Mouse (Mus musculus) heart, embryonic 15.5 days (tissue): ENCODE results near the gene N4bp1. TPM values are rescaled to one million over a fixed set of nuclear protein-coding genes. Genes with fewer than 3 reads are reported as not detected.

ENCODE experiments used
- ATAC-seq: fragments of 200-750 bp; cut with Nextera tagmentation; replicated peaks from 2 replicates; pipeline ENCODE4 v1.8.0; 2017; ENCODE audit warnings: low read depth, moderate TSS enrichment; ENCODE audit not compliant: insufficient number of reproducible peaks, insufficient read depth, low FRiP score
- H3K27ac ChIP-seq: fragments of 300-500 bp; sonication (generic); 2 replicates; pipeline ENCODE4 v1.5.1; 2015; ENCODE audit warnings: mild to moderate bottlenecking, inconsistent platforms
- H3K27me3 ChIP-seq: fragments of 300-500 bp; sonication (generic); 2 replicates; pipeline ENCODE4 v1.6.1; 2015; ENCODE audit warnings: inconsistent platforms
- H3K36me3 ChIP-seq: fragments of 300-500 bp; sonication (generic); 2 replicates; pipeline ENCODE4 v1.6.1; 2015; ENCODE audit warnings: mild to moderate bottlenecking, inconsistent platforms
- H3K4me1 ChIP-seq: fragments of 300-500 bp; sonication (generic); replicated peaks from 2 replicates; pipeline ENCODE4 v1.6.1; 2015; ENCODE audit warnings: inconsistent platforms
- H3K4me2 ChIP-seq: fragments of 300-500 bp; sonication (generic); 2 replicates; pipeline ENCODE4 v1.6.1; 2015; ENCODE audit warnings: inconsistent platforms, mild to moderate bottlenecking, moderate library complexity
- H3K4me3 ChIP-seq: fragments of 300-500 bp; sonication (generic); 2 replicates; pipeline ENCODE4 v1.5.1; 2015; ENCODE audit warnings: mild to moderate bottlenecking, inconsistent platforms
- H3K9ac ChIP-seq: fragments of 300-500 bp; sonication (generic); 2 replicates; pipeline ENCODE4 v1.6.1; 2015; ENCODE audit warnings: mild to moderate bottlenecking, inconsistent platforms
- H3K9me3 ChIP-seq: fragments of 300-500 bp; sonication (generic); replicated peaks from 2 replicates; pipeline ENCODE4 v1.6.1; 2016; ENCODE audit warnings: inconsistent platforms
- WGBS: fragments of 180-500 bp; shearing (Covaris S2); methylation state at CpG from one replicate; pipeline ENCODE4 v1.1.7; 2015; ENCODE audit warnings: mixed read lengths; 5-methylcytosine and 5-hydroxymethylcytosine counted together
- polyA plus RNA-seq: library from polyadenylated mRNA; unstranded; fragments of >200 nt; fragmentation: Nextera tagmentation; extraction: Ambion mirVana; gene quantifications from 2 replicates; pipeline ENCODE4 v1.2.1, GENCODE M21; 2015

Gene N4bp1
- polyA plus RNA-seq, 1 experiment from 2014 or later, result 5.5 TPM

DNA sequence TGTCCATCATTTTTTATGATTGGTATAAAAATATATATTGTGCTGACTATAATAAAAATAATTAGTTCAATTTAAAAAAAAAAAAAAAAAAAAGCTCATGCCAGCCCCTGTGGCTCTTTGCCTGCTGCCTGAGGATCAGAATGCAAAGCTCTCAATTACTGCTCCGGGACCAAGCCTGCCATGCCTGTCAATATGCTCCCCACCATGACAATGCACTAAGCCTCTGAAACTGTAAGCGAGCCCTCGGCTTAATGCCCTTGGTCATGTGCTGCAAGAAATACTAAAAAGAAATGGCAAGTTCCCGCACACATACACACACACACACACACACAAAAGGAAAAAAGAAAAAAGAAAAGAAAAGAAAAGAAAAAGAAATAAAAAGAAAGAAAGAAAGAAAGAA, 60.3 kb downstream of the N4bp1 start:
- Histone ChIP-seq H3K4me1 (peaks cover 13% of the 10 kb centered on the region; the same call in 1 of the 2 replicates), H3K36me3 (no peaks in the 10 kb centered on the region), H3K4me2 (no peak overlapping the region), H3K9me3 (no peaks in the 10 kb centered on the region), H3K9ac (no peak overlapping the region), H3K4me3 (no peak overlapping the region), H3K27ac (no peak overlapping the region), H3K27me3 (no peaks in the 10 kb centered on the region)
- WGBS, result 76% methylated on average over 4 of the region's 4 CpGs
- ATAC-seq, result no peak

GRCm38 (mm10) chr8:86820756-86821201, 64.3 kb downstream of the N4bp1 start:
- H3K9me3 ChIP-seq, result no peaks in the 10 kb centered on the region
- H3K9ac ChIP-seq, result no peak overlapping the region
- H3K36me3 ChIP-seq, result no peaks in the 10 kb centered on the region
- no peak overlapping the region for H3K27ac ChIP-seq
- H3K4me3 ChIP-seq, result no peak overlapping the region
- WGBS, result 6% methylated on average over 3 of the region's 3 CpGs
- no peaks in the 10 kb centered on the region for H3K27me3 ChIP-seq
- H3K4me1 ChIP-seq, result peaks cover 9% of the 10 kb centered on the region; the same call in 1 of the 2 replicates
- peak; percentile 47 for ATAC-seq
- H3K4me2 ChIP-seq, result no peak overlapping the region

- H3K4me2 ChIP-seq, result no peak overlapping the region
- H3K27ac ChIP-seq, result no peak overlapping the region
- no peak for ATAC-seq
- H3K9ac ChIP-seq, result no peak overlapping the region
- peaks cover 9% of the 10 kb centered on the region; the same call in 1 of the 2 replicates for H3K4me1 ChIP-seq
- WGBS, result 46% methylated on average over 2 of the region's 2 CpGs
- no peaks in the 10 kb centered on the region for H3K9me3 ChIP-seq
- H3K36me3 ChIP-seq, result no peaks in the 10 kb centered on the region
- no peak overlapping the region for H3K4me3 ChIP-seq
- H3K27me3 ChIP-seq, result no peaks in the 10 kb centered on the region
These were observed 64.8 kb downstream of the N4bp1 start for GRCm38 (mm10) chr8:86820186-86820755.

DNA sequence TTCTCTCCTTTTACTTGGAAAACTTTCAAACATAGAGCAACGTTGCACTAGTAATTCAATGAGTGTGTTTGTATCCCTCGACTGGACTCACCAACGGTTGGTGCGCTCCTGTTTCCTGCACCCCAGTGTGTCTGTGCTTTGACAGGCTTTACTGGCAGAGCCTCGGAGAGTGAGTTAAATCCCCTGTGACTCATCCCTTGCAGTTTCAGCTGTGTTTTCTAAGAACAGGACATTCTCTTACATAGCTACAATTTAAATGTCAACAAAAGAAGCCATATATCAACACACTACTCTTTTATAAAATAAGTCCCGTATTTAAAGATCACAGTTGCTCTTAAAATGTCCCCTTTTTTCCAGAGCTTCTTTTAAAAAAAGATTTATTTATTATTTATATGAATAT, 65.6 kb downstream of the N4bp1 start:
- no peak for ATAC-seq
- Histone ChIP-seq H3K36me3 (no peaks in the 10 kb centered on the region), H3K27ac (no peak overlapping the region), H3K4me2 (no peak overlapping the region), H3K9me3 (no peaks in the 10 kb centered on the region), H3K4me3 (no peak overlapping the region), H3K4me1 (peaks cover 9% of the 10 kb centered on the region; the same call in 1 of the 2 replicates), H3K27me3 (no peaks in the 10 kb centered on the region), H3K9ac (no peak overlapping the region)
- 51% methylated on average over 6 of the region's 6 CpGs for WGBS

DNA sequence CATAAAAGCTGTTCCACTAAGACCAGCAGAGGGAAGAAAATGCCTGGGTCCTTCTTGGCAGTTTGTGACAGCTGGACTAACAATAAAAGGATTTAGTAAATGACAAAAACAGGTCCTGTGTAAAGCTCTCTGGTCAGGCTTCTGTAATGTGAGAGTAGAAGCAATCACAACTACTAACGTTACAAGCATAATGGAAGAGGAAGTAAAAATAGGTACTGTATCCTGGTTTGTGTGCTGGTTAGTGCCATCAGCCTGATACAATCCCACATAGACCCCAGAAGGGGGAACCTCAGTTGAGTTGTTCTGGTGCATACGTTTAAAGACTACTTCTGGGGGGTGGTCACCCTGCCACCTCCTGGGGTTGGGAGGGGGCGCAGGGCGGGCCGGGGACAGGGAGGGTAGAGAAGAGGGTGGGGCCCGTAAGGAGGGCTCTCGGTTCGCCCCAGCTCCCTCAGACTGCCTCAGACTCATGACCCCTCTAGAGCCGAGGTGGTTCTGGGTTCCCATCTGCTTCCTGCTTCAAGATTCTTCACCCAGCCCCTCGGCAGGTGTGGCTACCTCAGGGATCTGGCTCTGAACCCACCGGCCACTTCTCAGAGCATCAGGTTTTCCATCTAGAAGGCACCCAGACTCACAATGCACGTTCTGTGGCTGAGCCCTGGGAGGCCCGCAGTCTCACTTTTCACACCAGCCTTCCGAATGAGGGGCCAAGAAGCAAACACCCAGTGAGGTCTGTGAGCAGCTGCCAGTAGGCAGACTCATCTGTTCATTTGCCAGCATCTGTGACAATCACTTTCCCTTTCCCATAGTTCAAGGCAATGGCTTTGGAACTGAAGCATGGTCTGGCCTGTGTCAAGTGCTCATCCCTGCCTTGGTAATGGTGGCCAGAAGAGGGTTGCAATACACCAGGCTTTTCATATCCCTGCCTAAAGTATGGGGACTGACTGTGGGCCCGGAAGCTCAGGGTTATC, 75.8 kb downstream of the N4bp1 start:
- no peak overlapping the region for H3K9ac ChIP-seq
- H3K4me2 ChIP-seq, result no peak overlapping the region
- ATAC-seq, result no peak
- no peak overlapping the region for H3K27ac ChIP-seq
- 82% methylated on average over 15 of the region's 15 CpGs for WGBS
- no peaks in the 10 kb centered on the region for H3K27me3 ChIP-seq
- no peak overlapping the region for H3K4me3 ChIP-seq
- no peaks in the 10 kb centered on the region for H3K9me3 ChIP-seq
- H3K36me3 ChIP-seq, result no peaks in the 10 kb centered on the region
- peaks cover 4% of the 10 kb centered on the region; the same call in 1 of the 2 replicates for H3K4me1 ChIP-seq

- no peaks in the 10 kb centered on the region for H3K27me3 ChIP-seq
- peaks cover 4% of the 10 kb centered on the region; the same call in 1 of the 2 replicates for H3K4me1 ChIP-seq
- ATAC-seq, result no peak
- no peaks in the 10 kb centered on the region for H3K9me3 ChIP-seq
- H3K4me2 ChIP-seq, result no peak overlapping the region
- no peak overlapping the region for H3K27ac ChIP-seq
- no peaks in the 10 kb centered on the region for H3K36me3 ChIP-seq
- 54% methylated on average over 5 of the region's 5 CpGs for WGBS
- H3K4me3 ChIP-seq, result no peak overlapping the region
- H3K9ac ChIP-seq, result no peak overlapping the region
These were observed 76.8 kb downstream of the N4bp1 start for GRCm38 (mm10) chr8:86808239-86808638.

GRCm38 (mm10) chr8:86801988-86802387, 83.1 kb downstream of the N4bp1 start:
- H3K36me3 ChIP-seq, result no peaks in the 10 kb centered on the region
- WGBS, result 22% methylated on average over 6 of the region's 6 CpGs
- no peak overlapping the region for H3K4me3 ChIP-seq
- no peaks in the 10 kb centered on the region for H3K27me3 ChIP-seq
- no peak overlapping the region for H3K4me2 ChIP-seq
- 0 out of 2 replicates have a peak, but pooled peaks cover 2% of the 10 kb centered on the region for H3K4me1 ChIP-seq
- H3K9ac ChIP-seq, result no peak overlapping the region
- H3K9me3 ChIP-seq, result no peaks in the 10 kb centered on the region
- 0 out of 2 replicates have a peak, but pooled peaks have one; percentile 10 for ATAC-seq
- peak overlapping the region; percentile 42 for H3K27ac ChIP-seq

DNA sequence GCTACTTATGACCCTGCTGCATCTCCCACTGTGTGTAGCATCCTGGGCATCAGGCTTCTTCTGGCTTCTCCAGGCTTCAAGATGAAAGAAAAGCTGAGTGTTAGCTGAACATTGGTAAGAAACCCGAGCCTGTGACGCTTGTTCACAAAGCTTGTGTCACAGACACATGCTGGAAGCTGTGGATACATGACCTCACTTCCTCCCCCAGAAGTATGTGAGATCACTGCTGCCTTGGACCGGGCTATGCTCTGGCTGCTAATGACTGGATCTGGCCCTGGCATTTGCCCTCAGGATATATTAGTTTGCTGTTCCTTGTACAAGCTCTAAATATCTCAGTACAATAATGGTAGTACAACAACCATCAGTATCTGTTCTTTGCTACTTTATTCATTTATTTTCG, 84.1 kb downstream of the N4bp1 start:
- no peak for ATAC-seq
- Histone ChIP-seq H3K9me3 (no peaks in the 10 kb centered on the region), H3K36me3 (no peaks in the 10 kb centered on the region), H3K9ac (no peak overlapping the region), H3K27me3 (no peaks in the 10 kb centered on the region), H3K4me3 (no peak overlapping the region), H3K4me1 (0 out of 2 replicates have a peak, but pooled peaks cover 2% of the 10 kb centered on the region), H3K4me2 (no peak overlapping the region), H3K27ac (peak overlapping the region; percentile 42; the same call in 1 of the 2 replicates)
- WGBS, result 36% methylated on average over 4 of the region's 4 CpGs

DNA sequence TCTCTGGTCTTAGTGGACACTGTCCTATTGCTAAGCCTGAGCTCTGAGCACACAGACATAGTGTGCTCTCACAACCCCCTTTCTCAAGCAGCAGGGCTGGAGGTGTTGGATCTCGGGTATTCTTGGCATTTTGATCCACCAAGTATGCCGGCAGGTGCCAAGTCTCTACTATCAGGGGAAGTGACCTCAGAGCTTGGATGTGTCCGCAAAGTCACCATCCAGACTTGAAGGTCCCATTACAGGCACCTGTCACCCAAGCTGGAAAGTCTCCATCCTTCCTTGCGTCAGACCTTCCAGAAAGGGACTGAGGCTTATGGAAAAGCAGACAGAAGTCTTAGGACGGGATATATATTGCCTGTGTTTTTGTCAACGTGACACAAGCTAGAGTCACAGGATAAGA, 86.9 kb downstream of the N4bp1 start:
- Histone ChIP-seq H3K36me3 (no peaks in the 10 kb centered on the region), H3K4me2 (no peak overlapping the region), H3K4me1 (0 out of 2 replicates have a peak, but pooled peaks cover 2% of the 10 kb centered on the region), H3K4me3 (no peak overlapping the region), H3K27ac (no peak overlapping the region), H3K27me3 (no peaks in the 10 kb centered on the region), H3K9ac (no peak overlapping the region), H3K9me3 (no peaks in the 10 kb centered on the region)
- ATAC-seq, result no peak
- WGBS, result 81% methylated on average over 6 of the region's 6 CpGs

GRCm38 (mm10) chr8:86797705-86798104, 87.4 kb downstream of the N4bp1 start:
- Histone ChIP-seq H3K9ac (no peak overlapping the region), H3K9me3 (no peaks in the 10 kb centered on the region), H3K27me3 (no peaks in the 10 kb centered on the region), H3K36me3 (no peaks in the 10 kb centered on the region), H3K4me3 (no peak overlapping the region), H3K4me2 (no peak overlapping the region), H3K4me1 (0 out of 2 replicates have a peak, but pooled peaks cover 2% of the 10 kb centered on the region), H3K27ac (no peak overlapping the region)
- WGBS, result 72% methylated on average over 2 of the region's 2 CpGs
- ATAC-seq, result no peak

- no peak for ATAC-seq
- no peak overlapping the region for H3K4me2 ChIP-seq
- no peak overlapping the region for H3K9ac ChIP-seq
- H3K4me1 ChIP-seq, result no peaks in the 10 kb centered on the region
- H3K9me3 ChIP-seq, result no peaks in the 10 kb centered on the region
- H3K27ac ChIP-seq, result no peak overlapping the region
- WGBS, result 36% methylated on average over 6 of the region's 6 CpGs
- H3K36me3 ChIP-seq, result no peaks in the 10 kb centered on the region
- H3K27me3 ChIP-seq, result no peaks in the 10 kb centered on the region
- no peak overlapping the region for H3K4me3 ChIP-seq
These were observed 90.3 kb downstream of the N4bp1 start for GRCm38 (mm10) chr8:86794716-86795115.
